Mouse (Mus musculus) limb, embryonic 10.5 days (tissue): ENCODE results near the gene Abi3bp. TPM values are rescaled to one million over a fixed set of nuclear protein-coding genes. Genes with fewer than 3 reads are reported as not detected.

Source experiments
- DNase-seq: peaks from one replicate; pipeline ENCODE4 v3.0.0-alpha.2; 2017; ENCODE audit warnings: low spot score
- H3K27ac ChIP-seq: fragments of 300-500 bp; sonication (generic); 2 replicates; pipeline ENCODE4 v1.5.1; 2016; ENCODE audit warnings: mild to moderate bottlenecking
- H3K27me3 ChIP-seq: fragments of 300-500 bp; sonication (generic); 2 replicates; pipeline ENCODE4 v1.6.1; 2016; ENCODE audit warnings: low read depth, mild to moderate bottlenecking; ENCODE audit not compliant: poor library complexity, severe bottlenecking
- H3K36me3 ChIP-seq: fragments of 300-500 bp; sonication (generic); 2 replicates; pipeline ENCODE4 v1.6.1; 2016; ENCODE audit warnings: mild to moderate bottlenecking, moderate library complexity
- H3K4me1 ChIP-seq: fragments of 300-500 bp; sonication (generic); 2 replicates; pipeline ENCODE4 v1.6.1; 2016
- H3K4me3 ChIP-seq: fragments of 300-500 bp; sonication (generic); 2 replicates; pipeline ENCODE4 v1.5.1; 2016; ENCODE audit warnings: mild to moderate bottlenecking, moderate library complexity
- H3K9me3 ChIP-seq: fragments of 300-500 bp; sonication (generic); replicated peaks from 2 replicates; pipeline ENCODE4 v1.6.1; 2016; ENCODE audit warnings: mild to moderate bottlenecking
- WGBS: fragments of 180-500 bp; shearing (Covaris S2); methylation state at CpG from one replicate; pipeline ENCODE4 v1.1.7; 2016; 5-methylcytosine and 5-hydroxymethylcytosine counted together
- polyA plus RNA-seq: library from polyadenylated mRNA; unstranded; fragments of >200 nt; fragmentation: Nextera tagmentation; extraction: Ambion mirVana; gene quantifications from 2 replicates; pipeline ENCODE4 v1.2.1, GENCODE M21; 2016

The Abi3bp gene
- polyA plus RNA-seq = 0.13 and 0.35 TPM in 2 replicates

- Histone ChIP-seq H3K36me3 (no peaks in the 10 kb centered on the region), H3K9me3 (no peaks in the 10 kb centered on the region), H3K4me3 (peak within 1 kb of the TSS; percentile 21; the same call in 1 of the 2 replicates), H3K27ac (no peak within 1 kb of the TSS), H3K27me3 (no peaks in the 10 kb centered on the region), H3K4me1 (peaks cover 13% of the 10 kb centered on the region)
- WGBS = 45% methylated on average over 11 of the region's 11 CpGs
- DNase-seq = no peak
Observed at GRCm38 (mm10) chr16:56477677-56478574, at the start of gene Abi3bp. TSS of gene Abi3bp (plus strand) at chr16:56477878.

GRCm38 (mm10) chr16:56435293-56436185 is 42.1 kb upstream of the Abi3bp start:
- Histone ChIP-seq H3K36me3 (no peaks in the 10 kb centered on the region), H3K9me3 (no peaks in the 10 kb centered on the region), H3K4me3 (no peak overlapping the region), H3K27me3 (no peaks in the 10 kb centered on the region), H3K4me1 (no peaks in the 10 kb centered on the region), H3K27ac (no peak overlapping the region)
- 78% methylated on average over 4 of the region's 4 CpGs for WGBS
- no peak for DNase-seq

GRCm38 (mm10) chr16:56440243-56440642 is 37.4 kb upstream of the Abi3bp start:
- H3K27ac ChIP-seq = no peak overlapping the region
- no peaks in the 10 kb centered on the region for H3K27me3 ChIP-seq
- no peak for DNase-seq
- H3K36me3 ChIP-seq = no peaks in the 10 kb centered on the region
- WGBS = 80% methylated on average over 4 of the region's 4 CpGs
- no peaks in the 10 kb centered on the region for H3K9me3 ChIP-seq
- no peak overlapping the region for H3K4me3 ChIP-seq
- no peaks in the 10 kb centered on the region for H3K4me1 ChIP-seq

GRCm38 (mm10) chr16:56441113-56441512 is 36.6 kb upstream of the Abi3bp start:
- H3K4me3 ChIP-seq = no peak overlapping the region
- H3K36me3 ChIP-seq = no peaks in the 10 kb centered on the region
- H3K9me3 ChIP-seq = no peaks in the 10 kb centered on the region
- no peak for DNase-seq
- 83% methylated on average over 5 of the region's 5 CpGs for WGBS
- no peaks in the 10 kb centered on the region for H3K4me1 ChIP-seq
- H3K27ac ChIP-seq = no peak overlapping the region
- H3K27me3 ChIP-seq = no peaks in the 10 kb centered on the region

GRCm38 (mm10) chr16:56441658-56442344 is 35.9 kb upstream of the Abi3bp start:
- no peaks in the 10 kb centered on the region for H3K36me3 ChIP-seq
- no peak overlapping the region for H3K27ac ChIP-seq
- no peaks in the 10 kb centered on the region for H3K4me1 ChIP-seq
- H3K9me3 ChIP-seq = no peaks in the 10 kb centered on the region
- no peaks in the 10 kb centered on the region for H3K27me3 ChIP-seq
- DNase-seq = no peak
- H3K4me3 ChIP-seq = no peak overlapping the region
- 77% methylated on average over 7 of the region's 7 CpGs for WGBS

- Histone ChIP-seq H3K36me3 (no peaks in the 10 kb centered on the region), H3K27ac (no peak overlapping the region), H3K27me3 (no peaks in the 10 kb centered on the region), H3K4me1 (no peaks in the 10 kb centered on the region), H3K9me3 (no peaks in the 10 kb centered on the region), H3K4me3 (no peak overlapping the region)
- DNase-seq = no peak
- 77% methylated on average over 2 of the region's 2 CpGs for WGBS
Observed at GRCm38 (mm10) chr16:56451482-56451881, 26.2 kb upstream of the Abi3bp start.

- H3K4me1 ChIP-seq = no peaks in the 10 kb centered on the region
- no peak overlapping the region for H3K4me3 ChIP-seq
- H3K36me3 ChIP-seq = no peaks in the 10 kb centered on the region
- no peaks in the 10 kb centered on the region for H3K27me3 ChIP-seq
- 90% methylated on average over 1 of the region's 1 CpGs for WGBS
- H3K9me3 ChIP-seq = no peaks in the 10 kb centered on the region
- DNase-seq = no peak
- no peak overlapping the region for H3K27ac ChIP-seq
Observed at GRCm38 (mm10) chr16:56451923-56452322, 25.8 kb upstream of the Abi3bp start.

- H3K27me3 ChIP-seq = no peaks in the 10 kb centered on the region
- no peak overlapping the region for H3K27ac ChIP-seq
- no peaks in the 10 kb centered on the region for H3K36me3 ChIP-seq
- H3K4me1 ChIP-seq = no peaks in the 10 kb centered on the region
- 79% methylated on average over 8 of the region's 8 CpGs for WGBS
- DNase-seq = no peak
- no peaks in the 10 kb centered on the region for H3K9me3 ChIP-seq
- H3K4me3 ChIP-seq = no peak overlapping the region
Observed at GRCm38 (mm10) chr16:56458052-56458754, 19.5 kb upstream of the Abi3bp start.

GRCm38 (mm10) chr16:56473160-56473559 is 4.5 kb upstream of the Abi3bp start:
- 98% methylated on average over 2 of the region's 2 CpGs for WGBS
- no peak for DNase-seq
- Histone ChIP-seq H3K4me3 (no peak overlapping the region), H3K36me3 (no peaks in the 10 kb centered on the region), H3K4me1 (peaks cover 6% of the 10 kb centered on the region), H3K9me3 (no peaks in the 10 kb centered on the region), H3K27me3 (no peaks in the 10 kb centered on the region), H3K27ac (no peak overlapping the region)

- no peak for DNase-seq
- Histone ChIP-seq H3K36me3 (no peaks in the 10 kb centered on the region), H3K4me3 (no peak overlapping the region), H3K4me1 (peaks cover 13% of the 10 kb centered on the region), H3K27me3 (no peaks in the 10 kb centered on the region), H3K9me3 (no peaks in the 10 kb centered on the region), H3K27ac (no peak overlapping the region)
- WGBS = 89% methylated on average over 5 of the region's 5 CpGs
Observed at GRCm38 (mm10) chr16:56475676-56476075, 2.0 kb upstream of the Abi3bp start.

GRCm38 (mm10) chr16:56478575-56479191 is 1.0 kb downstream of the Abi3bp start:
- Histone ChIP-seq H3K36me3 (no peaks in the 10 kb centered on the region), H3K4me3 (peak overlapping the region; percentile 21; the same call in 1 of the 2 replicates), H3K27me3 (no peaks in the 10 kb centered on the region), H3K9me3 (no peaks in the 10 kb centered on the region), H3K27ac (no peak overlapping the region), H3K4me1 (peaks cover 13% of the 10 kb centered on the region)
- no peak for DNase-seq
- WGBS = 31% methylated on average over 12 of the region's 12 CpGs

- no peak for DNase-seq
- H3K36me3 ChIP-seq = no peaks in the 10 kb centered on the region
- no peak overlapping the region for H3K4me3 ChIP-seq
- no peaks in the 10 kb centered on the region for H3K27me3 ChIP-seq
- H3K4me1 ChIP-seq = peaks cover 4% of the 10 kb centered on the region
- WGBS = 91% methylated on average over 10 of the region's 10 CpGs
- no peaks in the 10 kb centered on the region for H3K9me3 ChIP-seq
- no peak overlapping the region for H3K27ac ChIP-seq
Observed at GRCm38 (mm10) chr16:56483466-56483865, 5.8 kb downstream of the Abi3bp start.
